Mouse (Mus musculus) lung, adult 2 months (tissue): ENCODE data around the gene Satb2. TPM values are rescaled to one million over a fixed set of nuclear protein-coding genes. Genes with fewer than 3 reads are reported as not detected.

Source experiments
- DNase-seq: peaks from one replicate; pipeline ENCODE4 v3.0.0; 2022
- H3K4me1 ChIP-seq: fragments of 200-500 bp; 2 replicates; pipeline ENCODE4 v1.6.1; 2011; ENCODE audit warnings: low read length; ENCODE audit not compliant: control insufficient read depth, insufficient read depth
- H3K4me3 ChIP-seq: fragments of 200-500 bp; replicated peaks from 2 replicates; pipeline ENCODE3; 2011; ENCODE audit warnings: low read depth, mild to moderate bottlenecking, control low read depth, low read length; ENCODE audit errors: extremely low read depth
- CTCF ChIP-seq: fragments of 200-500 bp; IDR thresholded peaks from 2 replicates; pipeline ENCODE4 v1.5.1; 2011; ENCODE audit warnings: mild to moderate bottlenecking, low read length, control low read depth; ENCODE audit not compliant: insufficient read depth
- POLR2A ChIP-seq: fragments of 200-500 bp; IDR thresholded peaks from 2 replicates; pipeline ENCODE4 v1.6.1; 2011; ENCODE audit warnings: low read depth, mild to moderate bottlenecking, control low read depth, low read length, borderline replicate concordance; ENCODE audit errors: extremely low read depth
- WGBS: fragments of 180-500 bp; shearing (Covaris S2); methylation state at CpG from one replicate; pipeline ENCODE4 v1.1.7; 2018; 5-methylcytosine and 5-hydroxymethylcytosine counted together
- polyA plus RNA-seq: library from polyadenylated mRNA; depleted of rRNA; stranded (reverse); fragments of >200 nt; gene quantifications from 2 replicates; pipeline ENCODE4 v1.2.3, GENCODE M21; 2012

The Satb2 gene
- polyA plus RNA-seq, 1 experiment: 0.22 TPM

DNA sequence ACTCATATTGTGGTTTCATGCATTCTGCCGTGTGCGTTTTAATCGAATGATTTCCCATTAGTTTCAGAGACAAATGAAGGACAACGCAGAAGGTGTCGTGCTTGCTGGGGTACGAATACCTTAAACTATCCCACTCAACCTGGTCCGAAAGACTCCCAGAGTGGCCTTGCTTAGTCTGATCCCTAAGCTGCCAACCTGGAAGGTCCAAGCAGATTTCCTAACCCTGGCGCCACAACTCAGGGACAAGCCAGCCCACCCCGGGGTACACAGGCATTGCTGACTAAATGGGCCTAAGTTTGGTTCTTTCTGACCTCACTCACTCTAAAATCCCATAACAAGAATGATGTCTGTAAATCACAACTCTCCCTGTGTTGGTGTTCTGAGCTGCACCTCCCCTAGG is 132.1 kb downstream of the Satb2 start:
- 95% methylated on average over 9 of the region's 9 CpGs for WGBS
- Histone ChIP-seq H3K4me3 (no peak overlapping the region), H3K4me1 (no peaks in the 10 kb centered on the region)
- DNase-seq: no peak
- TF ChIP-seq CTCF (no peak), POLR2A (no peak)

- H3K4me1 ChIP-seq: no peaks in the 10 kb centered on the region
- TF ChIP-seq CTCF (no peak), POLR2A (no peak)
- 83% methylated on average over 8 of the region's 8 CpGs for WGBS
- DNase-seq: no peak
- no peak overlapping the region for H3K4me3 ChIP-seq
Observed at GRCm38 (mm10) chr1:56845523-56846118, 132.8 kb downstream of the Satb2 start.

- Histone ChIP-seq H3K4me3 (no peak overlapping the region), H3K4me1 (no peaks in the 10 kb centered on the region)
- no peak for DNase-seq
- 33% methylated on average over 10 of the region's 10 CpGs for WGBS
- TF ChIP-seq CTCF (no peak), POLR2A (no peak)
Observed at GRCm38 (mm10) chr1:56844551-56845330, 133.7 kb downstream of the Satb2 start.

DNA sequence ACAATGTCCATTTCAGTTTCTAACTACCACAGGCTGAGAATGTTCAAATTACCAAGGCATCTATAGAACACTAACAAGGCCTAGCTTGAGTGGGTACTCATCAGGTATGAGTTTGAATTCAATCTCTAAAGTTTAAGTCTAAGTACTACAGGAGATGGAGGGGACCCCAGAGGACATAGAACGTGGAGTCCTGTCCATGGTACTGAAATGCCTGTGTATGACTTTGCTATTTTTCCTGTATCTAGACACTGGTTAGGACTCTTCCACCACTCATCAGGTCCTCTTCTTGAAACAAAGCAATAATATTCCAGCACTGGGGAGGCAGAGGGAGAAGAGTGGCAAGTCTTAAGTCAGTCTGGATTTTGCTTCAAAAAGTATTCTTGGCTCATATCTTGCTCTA is 139.5 kb downstream of the Satb2 start:
- TF ChIP-seq CTCF (no peak), POLR2A (no peak)
- Histone ChIP-seq H3K4me3 (no peak overlapping the region), H3K4me1 (no peaks in the 10 kb centered on the region)
- WGBS: 30% methylated on average over 1 of the region's 1 CpGs
- DNase-seq: no peak

DNA sequence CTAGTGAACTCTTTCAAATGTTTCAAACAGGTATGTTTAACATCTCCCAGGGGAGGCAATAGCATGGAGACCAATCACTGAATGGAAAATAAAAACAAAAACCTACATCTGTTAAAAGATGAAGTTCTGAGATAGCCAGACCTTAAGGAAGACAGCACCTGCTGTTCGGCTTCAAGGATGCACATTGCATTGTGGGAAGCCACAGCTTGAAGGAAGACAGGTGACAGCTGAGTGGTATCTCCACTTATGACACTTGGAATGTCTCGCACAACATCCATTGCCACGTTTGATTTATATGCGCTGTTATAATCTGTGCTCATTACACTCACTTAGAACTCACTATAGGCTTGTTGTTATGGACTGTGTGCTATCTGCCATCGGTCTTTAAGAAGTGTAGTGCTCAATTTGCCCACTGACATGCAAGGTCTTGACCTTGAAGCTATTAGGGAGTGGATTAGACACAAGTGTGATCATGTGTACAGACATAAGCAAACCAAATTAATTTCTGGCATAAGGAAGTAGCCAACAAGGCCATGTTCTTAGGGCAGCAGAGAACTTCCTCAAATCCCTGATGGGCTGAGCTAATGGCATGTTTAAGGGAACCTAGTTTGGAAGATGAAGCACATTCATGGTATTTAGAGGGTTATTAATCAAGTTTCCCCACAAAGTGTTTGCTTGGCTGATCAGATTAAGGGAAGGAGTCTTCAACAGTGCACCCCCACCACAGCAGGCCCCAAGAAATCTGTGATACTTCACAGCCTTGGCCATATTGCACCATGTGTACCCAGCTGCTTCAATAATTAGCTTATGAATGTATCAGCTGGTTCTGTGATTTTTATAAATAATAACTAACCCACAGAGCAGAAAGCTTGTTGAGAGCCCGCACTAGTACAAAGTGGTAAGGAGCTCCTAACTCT is 144.2 kb downstream of the Satb2 start:
- Histone ChIP-seq H3K4me1 (no peaks in the 10 kb centered on the region), H3K4me3 (no peak overlapping the region)
- WGBS: 83% methylated on average over 6 of the region's 6 CpGs
- no peak for TF ChIP-seq CTCF
- no peak for TF ChIP-seq POLR2A
- no peak for DNase-seq

DNA sequence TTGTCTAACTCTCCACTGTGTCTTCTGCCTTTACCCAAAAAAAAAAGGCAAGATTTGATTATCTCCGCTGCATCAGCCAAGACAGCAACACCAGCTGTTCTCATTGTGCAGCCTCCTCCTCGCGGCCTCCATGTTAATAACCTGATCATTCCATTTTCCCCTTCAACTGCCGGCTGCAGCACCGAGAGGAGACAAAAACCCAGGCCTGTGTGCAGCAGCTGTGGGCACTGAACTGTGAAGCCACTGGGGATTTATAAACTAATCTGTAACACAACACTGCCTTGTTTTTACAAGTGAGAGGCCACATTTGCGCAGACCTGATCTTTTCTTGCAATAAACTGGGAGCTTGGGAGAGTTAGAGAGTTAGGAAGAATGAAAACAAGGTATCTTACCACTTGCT is 145.1 kb downstream of the Satb2 start:
- no peak for DNase-seq
- Histone ChIP-seq H3K4me3 (no peak overlapping the region), H3K4me1 (no peaks in the 10 kb centered on the region)
- WGBS: 74% methylated on average over 6 of the region's 6 CpGs
- TF ChIP-seq POLR2A: no peak
- no peak for TF ChIP-seq CTCF

GRCm38 (mm10) chr1:56832738-56833137 is 145.7 kb downstream of the Satb2 start:
- Histone ChIP-seq H3K4me3 (no peak overlapping the region), H3K4me1 (no peaks in the 10 kb centered on the region)
- WGBS: 82% methylated on average over 8 of the region's 8 CpGs
- TF ChIP-seq POLR2A (no peak), CTCF (no peak)
- no peak for DNase-seq

GRCm38 (mm10) chr1:56822735-56823134 is 155.7 kb downstream of the Satb2 start:
- 84% methylated on average over 5 of the region's 5 CpGs for WGBS
- DNase-seq: no peak

GRCm38 (mm10) chr1:56822025-56822424 is 156.4 kb downstream of the Satb2 start:
- no peak for TF ChIP-seq CTCF
- TF ChIP-seq POLR2A: no peak
- 75% methylated on average over 3 of the region's 3 CpGs for WGBS
- H3K4me1 ChIP-seq: no peaks in the 10 kb centered on the region
- H3K4me3 ChIP-seq: no peak overlapping the region
- DNase-seq: no peak

More at GRCm38 (mm10) chr1:56822735-56823134, 155.7 kb downstream of the Satb2 start:
- no peaks in the 10 kb centered on the region for H3K4me1 ChIP-seq
- TF ChIP-seq POLR2A (no peak), CTCF (no peak)
- H3K4me3 ChIP-seq: no peak overlapping the region

GRCm38 (mm10) chr1:56813506-56813905 is 164.9 kb downstream of the Satb2 start:
- H3K4me3 ChIP-seq: no peak overlapping the region
- DNase-seq: no peak
- H3K4me1 ChIP-seq: no peaks in the 10 kb centered on the region
- TF ChIP-seq POLR2A (no peak), CTCF (no peak)
